15 mouse cellular contexts compared by ENCODE assay signal in the genomic region with DNA sequence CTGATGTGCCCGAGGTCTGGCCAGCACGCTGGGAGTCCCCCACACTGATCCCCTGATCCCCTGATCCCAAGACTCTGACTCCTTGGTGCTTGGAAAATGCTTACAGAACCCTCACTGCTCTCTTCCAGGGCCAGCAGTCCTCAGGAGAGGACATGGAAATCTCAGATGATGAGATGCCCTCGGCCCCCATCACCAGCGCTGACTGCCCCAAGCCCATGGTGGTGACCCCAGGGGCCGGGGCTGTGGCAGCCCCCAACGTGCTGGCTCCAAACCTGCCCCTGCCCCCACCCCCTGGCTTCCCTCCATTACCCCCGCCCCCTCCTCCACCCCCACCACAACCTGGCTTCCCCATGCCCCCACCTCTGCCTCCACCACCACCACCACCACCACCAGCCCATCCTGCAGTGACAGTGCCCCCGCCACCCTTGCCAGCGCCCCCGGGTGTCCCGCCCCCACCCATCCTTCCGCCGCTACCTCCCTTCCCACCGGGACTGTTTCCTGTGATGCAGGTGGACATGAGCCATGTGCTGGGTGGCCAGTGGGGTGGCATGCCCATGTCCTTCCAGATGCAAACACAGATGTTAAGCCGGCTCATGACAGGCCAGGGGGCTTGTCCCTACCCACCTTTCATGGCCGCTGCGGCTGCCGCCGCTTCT. TPM values are rescaled to one million over a fixed set of nuclear protein-coding genes. Genes with fewer than 3 reads are reported as not detected.
DNase-seq lines count a peak whose midpoint lies in the region; ATAC-seq and TF ChIP-seq lines count a peak whose summit lies in the region.
"Had no signal": no experiment of that assay in that cellular context is flagged by ENCODE, and none has a peak within 500 bp of the region (broad histone marks: within the 10 kb centered on the region; RNA-seq: fewer than 3 reads in every experiment).

No protein-coding gene starts in this region.

- H3K36me3 ChIP-seq in kidney, postnatal 0 days (ENCODE audit: insufficient read depth, low read length), result peaks cover 57% of the 10 kb centered on the region
- H3K36me3 ChIP-seq in CH12.LX (replicated peaks in 1 of 2; ENCODE audit: control insufficient read depth in 1 of 2, insufficient read depth in 1 of 2, low read length in 1 of 2), result peaks cover 58 to 77% of the 10 kb centered on the region in 2 experiments
- peaks cover 88% of the 10 kb centered on the region for H3K36me3 ChIP-seq in liver, embryonic 15.5 days (replicated peaks)

- peak overlapping the region; percentile 18; the same call in 1 of the 2 replicates for H3K4me2 ChIP-seq in kidney, postnatal 0 days (ENCODE audit: low read length)
- H3K4me2 ChIP-seq in CH12.LX (ENCODE audit: insufficient read depth, low read depth, poor library complexity, severe bottlenecking), result peak overlapping the region; percentile 54
- peak overlapping the region; percentile 72 for H3K4me2 ChIP-seq in liver, embryonic 15.5 days

- H3K79me2 ChIP-seq in CH12.LX (replicated peaks; ENCODE audit: control insufficient read depth, extremely low read depth, insufficient read depth, poor library complexity, severe bottlenecking), result peaks cover 27% of the 10 kb centered on the region

- H3K9ac ChIP-seq in kidney, postnatal 0 days (ENCODE audit: low read depth, low read length), result no peak overlapping the region
- H3K9ac ChIP-seq in CH12.LX (ENCODE audit: insufficient read depth, low read depth), result peak overlapping the region; percentile 53
- H3K9ac ChIP-seq in liver, embryonic 15.5 days, result 0 out of 2 replicates have a peak overlapping the region, but pooled peaks have one; percentile 4
- H3K9ac ChIP-seq: stomach, embryonic 15.5 days had no signal

- dilution Hi-C loops in CH12.LX (cut with MboI; ENCODE audit: extremely low pct_ligation_motif_present, extremely low pct_unique_long_range_greater_than_20kb, low sequenced_read_pairs), result no loop called here

- DNase-seq in cerebellum, adult 8-10 months, result peak; percentile 22
- no peak for DNase-seq in cerebellum, postnatal 25 days
- no peak for DNase-seq in kidney, postnatal 0 days (ENCODE audit: low spot score)
- no peak for DNase-seq in kidney, adult 9 months
- no peak for DNase-seq in CH12.LX (ENCODE audit: extremely low read depth)
- DNase-seq in embryo, embryonic 9.5 days (ENCODE audit: extremely low spot score), result no peak
- no peak for DNase-seq in lung, postnatal 10 days
- DNase-seq: adrenal gland, postnatal 25 days had no signal

- no peak for ATAC-seq in kidney, postnatal 0 days (replicated peaks; ENCODE audit: low FRiP score, low read depth)
- no peak for ATAC-seq in liver, embryonic 15.5 days (ENCODE audit: insufficient read depth)

- TF ChIP-seq CTCF in kidney, postnatal 0 days (IDR thresholded peaks at IDR 0.05; ENCODE audit: low read depth), result no peak
- no peak for TF ChIP-seq CTCF in CH12.LX (conservative IDR thresholded peaks at IDR 0.05 in 1 of 2, IDR thresholded peaks at IDR 0.05 in 1 of 2; ENCODE audit: low read depth in 2 of 2, low read length in 2 of 2)

- no peak overlapping the region for H3K27ac ChIP-seq in kidney, postnatal 0 days
- H3K27ac ChIP-seq in CH12.LX (ENCODE audit: insufficient read depth, low read depth), result peak overlapping the region; percentile 87
- 0 out of 2 replicates have a peak overlapping the region, but pooled peaks have one; percentile 79 for H3K27ac ChIP-seq in liver, embryonic 15.5 days (replicated peaks)

- H3K27me3 ChIP-seq in kidney, postnatal 0 days (ENCODE audit: insufficient read depth, low read length), result no peaks in the 10 kb centered on the region
- no peaks in the 10 kb centered on the region for H3K27me3 ChIP-seq in CH12.LX (replicated peaks)
- no peaks in the 10 kb centered on the region for H3K27me3 ChIP-seq in liver, embryonic 15.5 days
- H3K27me3 ChIP-seq: heart, embryonic 15.5 days; stomach, embryonic 15.5 days had no signal

- no peak overlapping the region for H3K4me3 ChIP-seq in kidney, postnatal 0 days (replicated peaks; ENCODE audit: low read depth, low read length)
- peak overlapping the region in 2 of 3 experiments; percentile 48 to 58 for H3K4me3 ChIP-seq in CH12.LX (replicated peaks in 1 of 3; ENCODE audit: low read depth in 2 of 3, low read length in 2 of 3, poor library complexity in 1 of 3)
- H3K4me3 ChIP-seq in liver, embryonic 15.5 days (replicated peaks), result no peak overlapping the region

- in situ Hi-C loops in CH12.LX (cut with MboI; ENCODE audit: low pct_ligation_motif_present, low pct_unique_long_range_greater_than_20kb, low sequenced_read_pairs), result no loop called here

- TF ChIP-seq RAD21 in CH12.LX (IDR thresholded peaks at IDR 0.05; ENCODE audit: low read depth, low read length), result no peak

- no peaks in the 10 kb centered on the region for H3K9me3 ChIP-seq in kidney, postnatal 0 days (replicated peaks; ENCODE audit: low read length)
- H3K9me3 ChIP-seq in CH12.LX (replicated peaks; ENCODE audit: low read length), result no peaks in the 10 kb centered on the region
- H3K9me3 ChIP-seq in liver, embryonic 15.5 days (replicated peaks), result no peaks in the 10 kb centered on the region
- H3K9me3 ChIP-seq: heart, embryonic 15.5 days; stomach, embryonic 15.5 days had no signal

- 92% methylated on average over 18 of the region's 19 CpGs for WGBS in kidney, postnatal 0 days
- 87% methylated on average over 18 of the region's 19 CpGs for WGBS in liver, embryonic 15.5 days (ENCODE audit: insufficient replicate concordance)

- peaks cover 24% of the 10 kb centered on the region for H3K4me1 ChIP-seq in kidney, postnatal 0 days (replicated peaks; ENCODE audit: insufficient read depth, low read length)
- H3K4me1 ChIP-seq in CH12.LX (ENCODE audit: control insufficient read depth in 1 of 2, insufficient read depth in 2 of 2), result peaks cover 9 to 44% of the 10 kb centered on the region in 2 experiments
- peaks cover 62% of the 10 kb centered on the region for H3K4me1 ChIP-seq in liver, embryonic 15.5 days (replicated peaks)

- TF ChIP-seq POLR2A in CH12.LX (IDR thresholded peaks at IDR 0.05; ENCODE audit: low read depth, low read length), result no peak

- TF ChIP-seq EP300 in CH12.LX (IDR thresholded peaks at IDR 0.05; ENCODE audit: low read length), result no peak

TF ChIP-seq in CH12.LX, 34 proteins besides CTCF, POLR2A, EP300 and RAD21:
- no peak for TF ChIP-seq POLR2AphosphoS2 (IDR thresholded peaks at IDR 0.05; ENCODE audit: low read depth, low read length)
- TF ChIP-seq ETS1 (conservative IDR thresholded peaks at IDR 0.05; ENCODE audit: low read depth, low read length), result no peak

RNA-seq across cellular contexts. Expression of a gene that starts 9.8 kb away (rescaled TPM):
- polyA plus RNA-seq in kidney, postnatal 0 days (2015; fragmentation: Nextera tagmentation; extraction: Ambion mirVana), result 7.0 and 7.1 TPM in 2 replicates
- total RNA-seq in CH12.LX (2012; rRNA removed), result 2.3 and 2.6 TPM in 2 replicates
- total RNA-seq in CH12.LX (2014; rRNA removed), result 0.50 and 0.70 TPM in 2 replicates
- 8.0 and 9.1 TPM in 2 replicates for polyA plus RNA-seq in CH12.LX (2012; ENCODE audit: insufficient read length, low read depth)
- 3.9 and 4.2 TPM in 2 replicates for polyA plus RNA-seq in liver, embryonic 15.5 days (2015; fragmentation: Nextera tagmentation; extraction: Ambion mirVana)

RNA-seq across cellular contexts. Expression of a gene that starts 17.4 kb away (rescaled TPM):
- polyA plus RNA-seq in kidney, postnatal 0 days (2015; fragmentation: Nextera tagmentation; extraction: Ambion mirVana), result 77.4 and 78.7 TPM in 2 replicates
- total RNA-seq in CH12.LX (2012; rRNA removed) (35.5 and 37.9 TPM in 2 replicates), CH12.LX (2014; rRNA removed) (28.6 and 30.8 TPM in 2 replicates)
- polyA plus RNA-seq in CH12.LX (2012; ENCODE audit: insufficient read length, low read depth), result 38.0 and 46.2 TPM in 2 replicates
- 70.1 and 77.2 TPM in 2 replicates for polyA plus RNA-seq in liver, embryonic 15.5 days (2015; fragmentation: Nextera tagmentation; extraction: Ambion mirVana)

RNA-seq across cellular contexts. Expression of a gene that starts 19.3 kb away (rescaled TPM):
- 3.2 and 3.3 TPM in 2 replicates for polyA plus RNA-seq in kidney, postnatal 0 days (2015; fragmentation: Nextera tagmentation; extraction: Ambion mirVana)
- total RNA-seq in CH12.LX (2012; rRNA removed) (46.5 and 56.9 TPM in 2 replicates), CH12.LX (2014; rRNA removed) (32.6 and 33.6 TPM in 2 replicates)
- polyA plus RNA-seq in CH12.LX (2012; ENCODE audit: insufficient read length, low read depth), result 38.2 and 45.4 TPM in 2 replicates
- 1.7 and 2.1 TPM in 2 replicates for polyA plus RNA-seq in liver, embryonic 15.5 days (2015; fragmentation: Nextera tagmentation; extraction: Ambion mirVana)

RNA-seq across cellular contexts. Expression of a gene that starts 30.7 kb away (rescaled TPM):
- polyA plus RNA-seq in kidney, postnatal 0 days (2015; fragmentation: Nextera tagmentation; extraction: Ambion mirVana), result 0.32 and 0.45 TPM in 2 replicates
- total RNA-seq in CH12.LX (2012; rRNA removed), result not detected in 2 replicates
- 0.20 TPM in 1 of 2 replicates, not detected in the other for total RNA-seq in CH12.LX (2014; rRNA removed)
- not detected in 2 replicates for polyA plus RNA-seq in CH12.LX (2012; ENCODE audit: insufficient read length, low read depth)
- 61.7 and 87.5 TPM in 2 replicates for polyA plus RNA-seq in liver, embryonic 15.5 days (2015; fragmentation: Nextera tagmentation; extraction: Ambion mirVana)
- total RNA-seq: left cerebral cortex, postnatal 25 days; megakaryocyte progenitor cell, adult 5-6 weeks; MEL had no signal
- polyA plus RNA-seq: frontal cortex, adult 2 months; heart, embryonic 15.5 days had no signal

Comparison
In these comparisons a context has a peak if more than half of its experiments do, and no peak if none do; other contexts are left out.
1. H3K4me2 ChIP-seq: peak in every context shown above with its lines; median percentile 72 in liver, embryonic 15.5 days; 54 in CH12.LX; 18 in kidney, postnatal 0 days.
2. H3K4me3 ChIP-seq: peak in CH12.LX (2 of 3); none in kidney, postnatal 0 days (single experiment) and liver, embryonic 15.5 days (single experiment).